Mouse (Mus musculus) kidney, adult 2 months (tissue): ENCODE results near the gene Sgtb.

Source experiments
- CTCF ChIP-seq: fragments of 200-500 bp; conservative IDR thresholded peaks from 2 replicates; pipeline ENCODE4 v1.5.1; 2011; ENCODE audit warnings: low read depth, mild to moderate bottlenecking, control low read depth, low read length, moderate library complexity, mixed read lengths; ENCODE audit not compliant: insufficient read depth, insufficient read length
- POLR2A ChIP-seq: fragments of 200-500 bp; IDR thresholded peaks from one replicate; pipeline ENCODE4 v1.6.1; 2011; ENCODE audit warnings: low read depth, low read length, control low read depth

GRCm38 (mm10) chr13:104171711-104172110, 62.2 kb downstream of the Sgtb start:
- no peak for TF ChIP-seq POLR2A
- TF ChIP-seq CTCF, result no peak
